Mouse (Mus musculus) heart, embryonic 13.5 days (tissue): ENCODE measurements at regions not wholly inside any gene's neighbourhood (a gene's known extent, or its start where the extent isn't known, plus 50 kb on each side); places are given as distances from the start of the nearest gene placed in this dataset.

Source experiments
- ATAC-seq: fragments of 200-750 bp; cut with Nextera tagmentation; 2 replicates; pipeline ENCODE4 v1.8.0; 2017; ENCODE audit warnings: moderate TSS enrichment; ENCODE audit not compliant: insufficient number of reproducible peaks, low FRiP score, low TSS enrichment; ENCODE audit errors: extremely low read depth
- H3K27ac ChIP-seq: fragments of 300-500 bp; sonication (generic); replicated peaks from 2 replicates; pipeline ENCODE4 v1.5.1; 2015; ENCODE audit warnings: moderate library complexity, mild to moderate bottlenecking, inconsistent platforms
- H3K27me3 ChIP-seq: fragments of 300-500 bp; sonication (generic); replicated peaks from 2 replicates; pipeline ENCODE4 v1.6.1; 2015; ENCODE audit warnings: mild to moderate bottlenecking, inconsistent platforms
- H3K36me3 ChIP-seq: fragments of 300-500 bp; sonication (generic); 2 replicates; pipeline ENCODE4 v1.6.1; 2015; ENCODE audit warnings: mild to moderate bottlenecking, inconsistent platforms
- H3K4me1 ChIP-seq: fragments of 300-500 bp; sonication (generic); 2 replicates; pipeline ENCODE4 v1.6.1; 2015; ENCODE audit warnings: inconsistent platforms
- H3K4me2 ChIP-seq: fragments of 300-500 bp; sonication (generic); 2 replicates; pipeline ENCODE4 v1.6.1; 2015; ENCODE audit warnings: inconsistent platforms, mild to moderate bottlenecking, moderate library complexity
- H3K4me3 ChIP-seq: fragments of 300-500 bp; sonication (generic); 2 replicates; pipeline ENCODE4 v1.5.1; 2015; ENCODE audit warnings: moderate library complexity, mild to moderate bottlenecking, inconsistent platforms
- H3K9ac ChIP-seq: fragments of 300-500 bp; sonication (generic); 2 replicates; pipeline ENCODE4 v1.6.1; 2015; ENCODE audit warnings: inconsistent platforms, mild to moderate bottlenecking, moderate library complexity
- H3K9me3 ChIP-seq: fragments of 300-500 bp; sonication (generic); 2 replicates; pipeline ENCODE4 v1.6.1; 2016; ENCODE audit warnings: inconsistent platforms
- WGBS: fragments of 180-500 bp; shearing (Covaris S2); methylation state at CpG from one replicate; pipeline ENCODE4 v1.1.7; 2015; ENCODE audit warnings: mixed read lengths; 5-methylcytosine and 5-hydroxymethylcytosine counted together

DNA sequence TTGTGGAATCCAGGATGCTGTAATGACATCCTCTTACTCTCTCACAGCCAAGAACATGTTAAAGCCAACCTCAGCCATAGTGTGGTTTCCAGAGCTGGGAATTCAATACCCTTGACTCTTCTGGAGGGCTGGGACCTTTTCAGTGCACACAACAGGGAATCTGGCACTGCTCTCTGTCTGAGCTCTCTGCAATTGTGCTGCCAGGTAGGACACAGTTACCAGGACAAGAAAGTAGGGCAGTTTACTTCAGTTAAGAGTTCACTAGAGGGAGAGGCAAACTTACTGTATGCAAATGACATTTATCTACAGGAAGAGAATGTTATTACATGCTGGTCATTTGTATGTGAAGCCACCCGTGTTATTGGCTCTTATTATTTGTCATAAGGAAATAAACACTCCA, 197.6 kb downstream of the Arl4a start:
- H3K4me3 ChIP-seq: no peak overlapping the region
- no peaks in the 10 kb centered on the region for H3K9me3 ChIP-seq
- H3K4me1 ChIP-seq: no peaks in the 10 kb centered on the region
- H3K27ac ChIP-seq: no peak overlapping the region
- H3K9ac ChIP-seq: no peak overlapping the region
- 50% methylated on average over 1 of the region's 1 CpGs for WGBS
- H3K36me3 ChIP-seq: no peaks in the 10 kb centered on the region
- no peak overlapping the region for H3K4me2 ChIP-seq
- no peaks in the 10 kb centered on the region for H3K27me3 ChIP-seq
- ATAC-seq: no peak

DNA sequence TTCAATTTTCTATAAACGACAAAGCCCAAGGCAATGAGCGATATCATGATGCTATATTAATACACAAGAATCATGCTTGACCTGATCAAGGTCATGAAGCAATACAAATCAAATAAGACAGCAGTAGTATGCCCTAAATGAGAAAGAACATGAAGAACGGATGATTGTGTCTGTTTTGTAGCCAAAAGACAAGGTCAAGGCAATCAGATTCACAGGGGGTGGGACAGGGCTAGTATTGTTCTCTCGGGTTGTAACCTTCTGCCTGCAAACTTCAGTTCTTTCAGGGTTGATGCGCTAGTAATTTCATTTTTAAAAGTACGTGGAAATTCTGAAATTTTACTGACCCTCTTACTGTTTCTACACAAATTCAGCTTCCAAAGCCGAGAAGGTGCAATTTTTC, 206.7 kb downstream of the Arl4a start:
- no peak overlapping the region for H3K27ac ChIP-seq
- H3K9me3 ChIP-seq: no peaks in the 10 kb centered on the region
- no peak overlapping the region for H3K4me3 ChIP-seq
- no peak overlapping the region; the same call in 1 of the 2 replicates for H3K4me2 ChIP-seq
- H3K4me1 ChIP-seq: no peaks in the 10 kb centered on the region; the same call in 1 of the 2 replicates
- H3K9ac ChIP-seq: no peak overlapping the region
- ATAC-seq: no peak
- no peaks in the 10 kb centered on the region for H3K36me3 ChIP-seq
- WGBS: 70% methylated on average over 7 of the region's 7 CpGs
- H3K27me3 ChIP-seq: no peaks in the 10 kb centered on the region

DNA sequence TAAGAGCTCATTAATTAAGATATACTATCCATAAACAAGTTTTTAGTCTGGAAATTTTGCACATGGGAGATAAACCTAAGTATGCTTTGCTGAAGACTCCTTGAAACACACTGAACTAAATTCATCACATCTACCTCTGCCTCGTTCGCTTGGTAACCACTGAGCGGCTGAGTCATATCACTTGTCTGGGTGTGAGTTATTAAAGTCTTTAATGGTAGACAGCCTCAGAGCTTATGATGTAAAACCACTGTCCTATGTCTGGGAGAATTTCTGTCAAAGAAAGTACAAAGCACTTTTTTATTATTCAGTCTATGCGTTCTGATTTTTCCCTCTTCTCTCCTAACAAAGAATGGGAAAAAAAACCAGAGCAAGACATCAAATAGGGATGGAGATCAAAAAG, 207.3 kb downstream of the Arl4a start:
- no peak for ATAC-seq
- Histone ChIP-seq H3K9me3 (no peaks in the 10 kb centered on the region), H3K9ac (no peak overlapping the region)

DNA sequence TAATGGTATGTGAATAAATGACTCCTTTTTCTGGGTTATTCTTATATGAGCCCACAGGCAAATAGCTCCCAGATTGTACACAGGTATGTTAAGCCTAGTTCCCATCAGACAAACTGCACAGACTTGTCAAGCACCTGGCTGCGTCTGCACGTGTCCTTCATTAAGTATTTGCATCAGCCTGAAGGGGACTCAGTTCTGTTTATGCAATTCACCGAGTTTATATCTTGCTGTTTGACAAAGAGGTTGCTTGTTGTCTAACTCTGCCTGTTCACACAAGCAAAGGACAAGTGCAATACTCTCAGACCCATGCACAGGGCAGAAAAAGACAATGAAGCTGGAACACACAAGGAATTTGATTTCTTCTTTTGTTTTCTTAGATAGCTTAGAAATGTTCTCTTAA, 215.2 kb downstream of the Arl4a start:
- Histone ChIP-seq H3K36me3 (no peaks in the 10 kb centered on the region), H3K27me3 (no peaks in the 10 kb centered on the region), H3K4me3 (no peak overlapping the region), H3K9ac (no peak overlapping the region), H3K4me1 (no peaks in the 10 kb centered on the region), H3K27ac (no peak overlapping the region), H3K9me3 (no peaks in the 10 kb centered on the region), H3K4me2 (no peak overlapping the region)
- no peak for ATAC-seq
- 62% methylated on average over 3 of the region's 3 CpGs for WGBS

More for the DNA sequence above, 207.3 kb downstream of the Arl4a start:
- Histone ChIP-seq H3K27ac (no peak overlapping the region), H3K4me1 (no peaks in the 10 kb centered on the region; the same call in 1 of the 2 replicates), H3K27me3 (no peaks in the 10 kb centered on the region), H3K36me3 (no peaks in the 10 kb centered on the region), H3K4me3 (no peak overlapping the region), H3K4me2 (no peak overlapping the region)
- WGBS: 80% methylated on average over 4 of the region's 4 CpGs

DNA sequence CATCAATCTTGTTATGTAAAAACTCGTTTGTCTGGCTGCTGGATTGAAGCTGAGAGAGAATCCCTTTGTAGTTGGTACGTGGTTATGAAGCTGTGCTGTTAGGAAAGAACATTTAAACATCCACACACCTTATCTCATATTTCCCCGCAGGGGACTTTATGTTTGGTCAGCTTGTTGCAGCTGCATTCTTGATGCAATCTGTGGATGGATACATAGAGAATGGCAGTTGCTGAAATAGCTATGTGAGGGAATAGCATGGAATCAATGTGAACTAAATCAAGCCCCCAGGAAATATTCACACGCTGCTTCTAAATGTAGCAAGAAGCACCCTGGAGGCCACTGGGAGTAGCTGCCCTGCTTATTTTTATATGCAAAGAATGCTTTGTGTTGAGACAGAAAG, 236.3 kb downstream of the Arl4a start:
- no peak for ATAC-seq
- Histone ChIP-seq H3K9me3 (no peaks in the 10 kb centered on the region), H3K4me3 (no peak overlapping the region), H3K27me3 (no peaks in the 10 kb centered on the region), H3K9ac (no peak overlapping the region), H3K4me2 (no peak overlapping the region), H3K36me3 (no peaks in the 10 kb centered on the region), H3K4me1 (no peaks in the 10 kb centered on the region), H3K27ac (no peak overlapping the region)
- 49% methylated on average over 4 of the region's 4 CpGs for WGBS

DNA sequence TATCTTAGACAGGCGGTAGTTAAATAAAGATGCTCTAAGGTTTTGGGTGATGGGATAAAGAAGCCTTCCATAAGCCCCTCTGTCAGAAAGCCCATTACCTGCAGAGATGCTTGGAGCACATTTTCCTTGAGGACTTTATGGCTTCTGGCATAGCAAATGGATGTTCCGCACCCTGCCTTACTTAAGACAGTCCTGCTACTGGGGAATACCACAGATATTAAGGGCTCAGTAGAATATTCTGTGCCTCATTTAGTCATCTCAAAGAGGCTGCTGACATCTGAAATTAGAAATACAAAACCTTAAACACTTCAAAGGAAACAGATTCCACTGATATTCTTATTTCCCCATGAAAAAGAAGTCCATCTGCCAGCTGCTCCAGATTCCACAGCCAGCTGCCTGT, 240.0 kb downstream of the Arl4a start:
- Histone ChIP-seq H3K27me3 (no peaks in the 10 kb centered on the region), H3K9me3 (no peaks in the 10 kb centered on the region), H3K9ac (no peak overlapping the region), H3K4me1 (no peaks in the 10 kb centered on the region), H3K4me3 (no peak overlapping the region), H3K36me3 (no peaks in the 10 kb centered on the region), H3K27ac (no peak overlapping the region), H3K4me2 (no peak overlapping the region)
- 98% methylated on average over 2 of the region's 2 CpGs for WGBS
- no peak for ATAC-seq

DNA sequence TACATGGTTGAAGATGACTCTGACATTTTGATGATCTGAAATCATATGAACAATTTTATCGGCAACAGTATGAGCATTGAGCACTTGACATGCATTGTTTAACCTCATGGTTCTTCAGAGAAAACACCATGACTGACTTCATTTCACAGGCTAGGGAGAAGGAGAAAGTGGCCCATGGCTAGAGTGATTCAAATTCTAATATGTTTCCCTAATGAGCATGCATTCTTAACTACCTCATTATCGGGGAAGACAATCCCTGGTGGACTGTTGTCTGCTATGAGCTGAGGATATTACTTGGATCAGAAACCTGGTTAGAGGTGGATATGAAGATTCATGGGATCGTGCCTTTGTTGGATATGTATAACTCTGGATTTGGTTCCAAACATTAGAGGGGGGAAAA, 240.9 kb downstream of the Arl4a start:
- Histone ChIP-seq H3K4me1 (no peaks in the 10 kb centered on the region), H3K9ac (no peak overlapping the region), H3K9me3 (no peaks in the 10 kb centered on the region), H3K27ac (no peak overlapping the region), H3K4me3 (no peak overlapping the region), H3K4me2 (no peak overlapping the region), H3K27me3 (no peaks in the 10 kb centered on the region), H3K36me3 (no peaks in the 10 kb centered on the region)
- WGBS: 83% methylated on average over 3 of the region's 3 CpGs
- ATAC-seq: no peak

DNA sequence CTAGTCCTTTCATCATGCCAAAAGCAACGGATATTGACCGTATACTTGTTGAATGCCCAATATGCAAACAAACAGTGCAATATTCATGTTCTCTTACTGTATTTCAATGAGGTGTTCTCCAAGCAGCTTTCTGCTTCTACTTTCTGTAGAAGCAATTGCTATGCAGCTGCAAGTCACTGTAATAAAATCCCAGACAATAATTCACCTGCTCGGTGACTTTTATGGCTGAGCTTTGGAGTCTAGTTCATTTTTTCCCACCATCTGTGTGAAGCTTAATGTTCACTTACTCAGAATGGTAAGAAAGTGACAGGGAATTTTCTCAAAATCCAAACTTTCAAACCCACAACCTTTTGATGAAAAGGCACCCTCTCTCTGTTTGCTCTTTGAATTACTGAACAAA, 252.8 kb downstream of the Arl4a start:
- Histone ChIP-seq H3K4me3 (no peak overlapping the region), H3K4me1 (no peaks in the 10 kb centered on the region), H3K27me3 (no peaks in the 10 kb centered on the region), H3K4me2 (no peak overlapping the region), H3K9ac (no peak overlapping the region), H3K36me3 (no peaks in the 10 kb centered on the region), H3K9me3 (no peaks in the 10 kb centered on the region), H3K27ac (no peak overlapping the region)
- no peak for ATAC-seq
- WGBS: 84% methylated on average over 3 of the region's 3 CpGs

DNA sequence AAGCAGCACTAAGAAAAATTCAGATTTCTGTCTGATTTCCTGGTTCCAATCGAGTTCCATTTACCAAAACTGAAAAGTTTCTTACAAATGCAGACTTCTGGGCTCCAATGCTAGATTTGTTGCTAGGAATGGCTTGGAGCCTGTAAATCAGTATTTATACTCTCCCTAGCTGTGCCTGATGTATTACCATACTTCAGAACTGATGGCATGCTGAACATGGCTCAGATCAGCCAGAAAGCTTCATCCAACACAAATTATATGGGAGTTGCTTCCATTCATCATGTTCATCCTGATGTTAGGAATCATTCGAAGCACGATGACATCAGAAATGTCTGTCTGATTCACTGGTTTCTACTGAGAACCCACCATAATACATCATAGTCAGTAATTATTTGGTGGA, 253.3 kb downstream of the Arl4a start:
- no peak overlapping the region for H3K9ac ChIP-seq
- H3K4me3 ChIP-seq: no peak overlapping the region
- H3K9me3 ChIP-seq: no peaks in the 10 kb centered on the region
- no peak overlapping the region for H3K27ac ChIP-seq
- WGBS: 73% methylated on average over 3 of the region's 3 CpGs
- H3K36me3 ChIP-seq: no peaks in the 10 kb centered on the region
- no peaks in the 10 kb centered on the region for H3K27me3 ChIP-seq
- H3K4me2 ChIP-seq: no peak overlapping the region
- no peaks in the 10 kb centered on the region for H3K4me1 ChIP-seq
- ATAC-seq: no peak

DNA sequence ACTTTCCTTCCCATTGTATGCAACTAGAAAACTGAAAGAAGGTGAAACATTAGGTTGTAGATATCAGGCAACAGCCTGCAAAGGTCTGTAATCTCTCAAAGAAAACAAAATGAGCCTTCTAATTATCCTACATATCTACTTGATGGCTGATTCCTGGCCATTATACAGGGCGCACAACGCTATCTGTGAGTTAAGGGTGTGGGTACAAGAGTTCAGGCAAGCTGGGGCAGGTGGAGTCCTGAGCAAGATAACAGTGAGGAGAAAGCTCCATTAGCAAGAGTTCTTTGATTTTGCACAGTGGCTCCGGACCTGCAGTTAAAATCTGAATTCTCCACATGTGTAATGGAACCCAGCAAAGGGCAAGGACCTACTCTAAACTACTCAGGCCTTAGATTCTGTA, 261.7 kb downstream of the Arl4a start:
- H3K27me3 ChIP-seq: no peaks in the 10 kb centered on the region
- no peak overlapping the region for H3K4me2 ChIP-seq
- no peak overlapping the region for H3K27ac ChIP-seq
- H3K36me3 ChIP-seq: no peaks in the 10 kb centered on the region
- no peak for ATAC-seq
- no peak overlapping the region for H3K9ac ChIP-seq
- 45% methylated on average over 3 of the region's 3 CpGs for WGBS
- no peaks in the 10 kb centered on the region for H3K9me3 ChIP-seq
- H3K4me3 ChIP-seq: no peak overlapping the region
- H3K4me1 ChIP-seq: no peaks in the 10 kb centered on the region

DNA sequence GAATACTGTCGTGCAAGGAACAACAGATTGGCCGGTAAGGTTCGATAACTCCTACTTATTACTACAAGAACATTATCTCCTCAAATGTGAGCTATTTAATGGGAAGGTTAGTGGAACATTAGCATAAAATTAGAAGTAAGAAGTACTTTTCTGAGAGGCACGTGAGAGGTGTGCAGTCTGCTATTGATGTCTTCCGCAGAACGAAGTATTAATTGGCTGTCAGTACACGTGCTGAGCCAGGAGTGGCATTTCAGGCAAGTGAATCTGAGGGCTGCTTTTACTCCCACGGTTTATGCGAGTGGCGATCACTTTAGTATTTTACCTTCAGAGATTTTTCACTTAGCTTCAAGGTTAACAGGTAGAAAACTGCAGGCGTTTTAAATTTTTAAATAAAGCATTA, 270.8 kb downstream of the Arl4a start:
- ATAC-seq: no peak
- Histone ChIP-seq H3K36me3 (no peaks in the 10 kb centered on the region), H3K4me2 (no peak overlapping the region), H3K27me3 (no peaks in the 10 kb centered on the region; the same call in 1 of the 2 replicates), H3K27ac (no peak overlapping the region), H3K4me1 (no peaks in the 10 kb centered on the region), H3K9ac (no peak overlapping the region), H3K4me3 (no peak overlapping the region), H3K9me3 (no peaks in the 10 kb centered on the region)
- WGBS: 83% methylated on average over 11 of the region's 11 CpGs

DNA sequence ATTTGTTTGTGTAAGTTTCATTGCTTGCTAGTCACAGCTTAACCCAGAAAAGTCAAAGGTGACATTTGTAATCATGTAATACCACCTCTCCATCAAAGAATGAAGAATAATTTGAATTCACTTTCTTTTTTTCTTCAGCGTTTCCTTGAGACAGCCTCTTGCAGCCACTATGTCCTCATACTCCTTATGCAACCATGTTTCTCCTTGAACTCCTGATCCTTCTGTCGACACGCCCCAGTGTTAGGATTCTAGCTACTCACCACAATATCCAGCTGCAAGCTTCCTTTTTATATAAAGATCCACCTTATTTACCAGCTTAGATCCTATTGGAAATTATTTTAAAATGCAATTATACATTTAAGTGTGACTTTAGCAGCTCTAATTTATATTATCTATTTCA, 274.3 kb downstream of the Arl4a start:
- H3K4me2 ChIP-seq: no peak overlapping the region
- ATAC-seq: no peak
- no peak overlapping the region for H3K9ac ChIP-seq
- H3K36me3 ChIP-seq: no peaks in the 10 kb centered on the region
- H3K27me3 ChIP-seq: no peaks in the 10 kb centered on the region; the same call in 1 of the 2 replicates
- no peaks in the 10 kb centered on the region for H3K4me1 ChIP-seq
- H3K27ac ChIP-seq: no peak overlapping the region
- H3K9me3 ChIP-seq: no peaks in the 10 kb centered on the region
- WGBS: 56% methylated on average over 3 of the region's 3 CpGs
- H3K4me3 ChIP-seq: no peak overlapping the region
